Mouse (Mus musculus) ES-Bruce4 (cell line): Measurements from ENCODE around the gene Ccdc148. TPM values are rescaled to one million over a fixed set of nuclear protein-coding genes. Genes with fewer than 3 reads are reported as not detected.
A peak's percentile ranks its signal among the peaks of the same experiment; 100 is the strongest.

Experiments used
- H3K27ac ChIP-seq: 2 replicates; pipeline ENCODE4 v1.5.1; 2012; ENCODE audit warnings: low read length, inconsistent platforms; ENCODE audit not compliant: insufficient read depth
- H3K27me3 ChIP-seq: 2 replicates; pipeline ENCODE4 v1.6.1; 2012; ENCODE audit warnings: mild to moderate bottlenecking, low read length, inconsistent platforms; ENCODE audit not compliant: control insufficient read depth, poor library complexity, insufficient read depth, severe bottlenecking
- H3K36me3 ChIP-seq: 2 replicates; pipeline ENCODE4 v1.6.1; 2012; ENCODE audit warnings: inconsistent platforms, mild to moderate bottlenecking, low read length, moderate library complexity; ENCODE audit not compliant: control insufficient read depth, poor library complexity, insufficient read depth, severe bottlenecking
- H3K4me1 ChIP-seq: one replicate; pipeline ENCODE4 v1.8.1; 2011; ENCODE audit warnings: low read length; ENCODE audit not compliant: control insufficient read depth, insufficient read depth
- H3K4me3 ChIP-seq: 2 replicates; pipeline ENCODE4 v1.5.1; 2011; ENCODE audit warnings: low read depth, mild to moderate bottlenecking, low read length
- H3K9ac ChIP-seq: 2 replicates; pipeline ENCODE4 v1.6.1; 2012; ENCODE audit warnings: low read depth, mild to moderate bottlenecking, inconsistent platforms; ENCODE audit not compliant: poor library complexity, severe bottlenecking
- H3K9me3 ChIP-seq: replicated peaks from 2 replicates; pipeline ENCODE4 v1.6.1; 2012; ENCODE audit warnings: mild to moderate bottlenecking, low read length, inconsistent platforms; ENCODE audit not compliant: control insufficient read depth, poor library complexity, insufficient read depth, severe bottlenecking
- CTCF ChIP-seq: IDR thresholded peaks from one replicate; pipeline ENCODE4 v1.8.1; 2011; ENCODE audit warnings: low read depth, low read length
- EP300 ChIP-seq: IDR thresholded peaks from 2 replicates; pipeline ENCODE4 v1.6.1; 2011; ENCODE audit warnings: low read depth, low read length; ENCODE audit not compliant: insufficient read depth
- POLR2A ChIP-seq: IDR thresholded peaks from one replicate; pipeline ENCODE4 v1.8.1; 2011; ENCODE audit warnings: low read length; ENCODE audit not compliant: insufficient read depth
- polyA plus RNA-seq: library from polyadenylated mRNA; stranded (reverse); fragments of >200 nt; gene quantifications from 2 replicates; pipeline ENCODE4 v1.2.4, GENCODE M21; 2011; ENCODE audit warnings: low read depth; ENCODE audit not compliant: missing spikeins, insufficient read depth, insufficient read length

Ccdc148 gene
- polyA plus RNA-seq, 1 experiment: 0.63 TPM

DNA sequence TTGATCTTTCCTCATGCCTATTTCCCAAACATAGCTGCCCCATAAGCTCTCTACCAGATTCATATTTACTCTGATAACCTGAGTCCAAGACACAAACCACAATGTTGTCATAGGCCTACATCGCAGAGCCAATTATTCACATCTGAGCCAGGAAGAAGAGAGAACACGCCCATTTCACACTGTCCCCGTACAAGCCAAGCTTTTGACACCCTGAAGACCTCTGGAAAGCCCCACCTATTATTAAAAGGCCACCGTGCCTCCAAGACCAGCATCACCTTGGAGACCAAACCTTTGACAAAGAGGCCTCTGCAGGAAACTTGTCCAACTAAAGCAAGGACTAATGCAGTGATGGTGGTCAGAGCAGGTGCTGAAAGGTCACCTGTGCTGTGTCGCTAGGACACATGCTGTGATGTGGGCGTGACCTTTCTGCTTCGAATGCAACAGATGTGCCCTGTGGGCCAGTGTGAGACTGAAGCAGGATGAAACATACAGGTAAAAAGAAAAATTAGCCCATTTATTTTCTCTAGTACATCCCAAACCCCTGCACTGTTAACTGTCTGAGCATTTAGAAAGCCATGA is 106.9 kb downstream of the Ccdc148 start:
- peak; percentile 99 for TF ChIP-seq EP300
- TF ChIP-seq POLR2A: no peak
- H3K36me3 ChIP-seq: no peaks in the 10 kb centered on the region
- no peaks in the 10 kb centered on the region for H3K4me1 ChIP-seq
- H3K9me3 ChIP-seq: no peaks in the 10 kb centered on the region
- no peak overlapping the region for H3K27ac ChIP-seq
- no peak overlapping the region for H3K9ac ChIP-seq
- no peak overlapping the region for H3K4me3 ChIP-seq
- H3K27me3 ChIP-seq: no peaks in the 10 kb centered on the region

DNA sequence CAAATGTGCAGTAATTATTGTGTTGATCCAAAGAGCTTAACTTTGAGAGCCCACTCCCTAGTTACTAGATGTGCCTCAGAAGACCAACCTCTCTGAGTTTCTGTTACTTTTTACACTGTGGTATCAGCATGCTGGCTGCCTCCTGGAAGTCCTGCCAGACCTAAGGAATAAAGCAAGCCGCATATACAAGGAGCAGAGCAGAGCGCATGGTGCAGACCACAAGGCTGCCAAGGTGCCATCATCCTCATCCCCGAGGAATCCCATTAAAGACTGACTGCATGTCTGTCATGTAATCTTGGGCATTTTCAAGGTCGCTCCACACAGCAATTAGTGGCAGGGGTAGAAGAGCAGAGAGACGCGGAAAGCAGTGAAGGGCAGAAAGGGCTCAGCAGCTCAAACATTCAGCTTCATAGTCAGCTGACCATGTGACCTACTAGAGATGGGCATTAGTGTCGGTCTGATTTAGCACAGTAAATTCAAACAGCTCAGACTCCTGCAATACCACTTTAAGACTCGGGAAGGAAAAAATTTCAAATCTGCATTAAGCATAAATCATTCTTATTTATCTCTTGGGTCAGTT is 110.1 kb downstream of the Ccdc148 start:
- Histone ChIP-seq H3K36me3 (no peaks in the 10 kb centered on the region), H3K27me3 (no peaks in the 10 kb centered on the region), H3K9me3 (no peaks in the 10 kb centered on the region), H3K4me3 (no peak overlapping the region), H3K27ac (no peak overlapping the region), H3K4me1 (no peaks in the 10 kb centered on the region), H3K9ac (no peak overlapping the region)
- TF ChIP-seq POLR2A (no peak), EP300 (no peak), CTCF (no peak)

DNA sequence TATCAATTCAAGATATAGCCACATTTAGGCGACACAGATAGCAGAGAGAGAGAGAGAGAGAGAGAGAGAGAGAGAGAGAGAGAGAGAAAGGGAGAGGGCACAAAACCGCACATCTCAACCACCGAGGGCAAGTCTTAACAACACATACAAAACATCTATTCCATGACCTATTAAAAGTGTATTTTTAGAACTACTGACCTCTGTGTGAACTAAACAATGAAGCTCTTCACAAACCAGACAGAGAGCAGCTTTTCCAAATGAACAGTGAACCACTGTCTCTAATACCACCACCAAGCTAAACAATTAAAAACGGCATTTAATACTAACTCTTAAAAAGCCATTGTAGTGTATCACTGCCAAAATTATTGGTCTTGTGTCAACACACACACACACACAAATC is 110.8 kb downstream of the Ccdc148 start:
- no peaks in the 10 kb centered on the region for H3K9me3 ChIP-seq
- no peak overlapping the region for H3K4me3 ChIP-seq
- no peak overlapping the region for H3K9ac ChIP-seq
- H3K27me3 ChIP-seq: no peaks in the 10 kb centered on the region
- H3K27ac ChIP-seq: no peak overlapping the region
- no peaks in the 10 kb centered on the region for H3K4me1 ChIP-seq
- no peaks in the 10 kb centered on the region for H3K36me3 ChIP-seq
- TF ChIP-seq POLR2A (no peak), CTCF (no peak), EP300 (no peak)

- Histone ChIP-seq H3K27me3 (no peaks in the 10 kb centered on the region), H3K9ac (no peak overlapping the region), H3K36me3 (no peaks in the 10 kb centered on the region), H3K9me3 (no peaks in the 10 kb centered on the region), H3K27ac (no peak overlapping the region), H3K4me3 (no peak overlapping the region), H3K4me1 (no peaks in the 10 kb centered on the region)
- no peak for TF ChIP-seq POLR2A
- TF ChIP-seq EP300: no peak
- TF ChIP-seq CTCF: no peak
Measured at GRCm38 (mm10) chr2:59048775-59049451, 111.6 kb downstream of the Ccdc148 start.

- Histone ChIP-seq H3K9ac (no peak overlapping the region), H3K4me1 (no peaks in the 10 kb centered on the region), H3K27me3 (no peaks in the 10 kb centered on the region), H3K27ac (no peak overlapping the region), H3K9me3 (no peaks in the 10 kb centered on the region), H3K4me3 (no peak overlapping the region), H3K36me3 (no peaks in the 10 kb centered on the region)
- TF ChIP-seq CTCF (no peak), EP300 (no peak)
Measured at GRCm38 (mm10) chr2:59043313-59044032, 117.0 kb downstream of the Ccdc148 start.

DNA sequence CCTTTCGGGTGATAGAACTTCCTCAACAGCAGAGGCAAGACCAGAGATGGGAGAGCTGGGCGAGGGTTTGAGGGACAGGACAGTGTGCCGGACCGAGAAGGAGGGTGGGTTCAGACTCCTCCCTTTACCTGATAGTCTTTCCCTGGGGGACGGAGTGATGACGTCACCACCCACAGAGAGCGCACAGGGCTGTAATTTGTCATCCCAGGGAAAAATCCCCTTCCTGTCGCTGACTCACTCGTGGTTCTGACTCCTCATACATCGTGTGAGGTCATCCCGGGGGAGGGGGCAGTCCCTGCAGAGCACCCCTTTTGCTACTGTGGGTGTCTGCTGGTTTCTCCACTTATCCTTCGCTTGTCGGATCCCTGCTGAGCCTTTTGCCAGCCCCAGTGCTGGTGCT is 117.9 kb downstream of the Ccdc148 start:
- H3K27me3 ChIP-seq: no peaks in the 10 kb centered on the region
- no peak overlapping the region for H3K9ac ChIP-seq
- no peaks in the 10 kb centered on the region for H3K4me1 ChIP-seq
- no peak overlapping the region for H3K4me3 ChIP-seq
- TF ChIP-seq POLR2A (no peak), CTCF (no peak)
- H3K9me3 ChIP-seq: no peaks in the 10 kb centered on the region
- H3K36me3 ChIP-seq: no peaks in the 10 kb centered on the region
- H3K27ac ChIP-seq: no peak overlapping the region
